In the genomic region with DNA sequence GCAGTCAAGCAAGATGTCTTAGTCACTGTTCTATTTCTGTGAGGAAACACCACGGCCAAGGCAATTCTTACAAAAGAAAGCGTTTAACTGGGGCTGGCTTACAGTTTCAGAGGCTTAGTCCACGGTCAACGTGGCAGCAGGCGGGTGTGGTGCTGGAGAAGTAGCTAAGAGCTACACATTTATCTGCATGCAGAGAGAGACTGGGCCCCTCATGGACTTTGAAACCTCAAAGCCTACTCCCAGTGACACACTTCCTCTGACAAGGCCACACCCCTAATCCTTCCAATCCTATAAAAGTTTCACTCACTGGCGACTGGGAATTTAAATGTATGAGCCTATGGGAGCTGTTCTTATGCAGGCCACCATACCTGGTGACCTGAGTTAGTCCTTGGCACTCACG, we compare ENCODE assay signal across 15 mouse cellular contexts.
"Had no signal": no experiment of that assay in that cellular context is flagged by ENCODE, and none has a peak within 500 bp of the region (broad histone marks: within the 10 kb centered on the region; RNA-seq: fewer than 3 reads in every experiment).

No protein-coding gene starts in this region.

- H3K4me2 ChIP-seq: limb, embryonic 12.5 days; liver, embryonic 15.5 days; lung, embryonic 14.5 days; neural tube, embryonic 12.5 days had no signal

- H3K36me3 ChIP-seq: limb, embryonic 12.5 days; midbrain, embryonic 10.5 days; neural tube, embryonic 12.5 days had no signal

- ATAC-seq: hindbrain, postnatal 0 days had no signal

- H3K4me3 ChIP-seq: limb, embryonic 12.5 days; liver, embryonic 15.5 days; midbrain, embryonic 10.5 days; neural tube, embryonic 12.5 days had no signal

- DNase-seq: kidney, adult 9 months; kidney, postnatal 36 days; layer of hippocampus, adult 9-11 months; layer of hippocampus, postnatal 36 days; lung, embryonic 14.5 days; lung, postnatal 10 days; lung, postnatal 4 days; midbrain, embryonic 14.5 days; right cerebral cortex, postnatal 4 days had no signal

- H3K9ac ChIP-seq: limb, embryonic 12.5 days; liver, embryonic 15.5 days; lung, embryonic 14.5 days; neural tube, embryonic 12.5 days had no signal

- H3K27ac ChIP-seq: hindbrain, postnatal 0 days; kidney, postnatal 0 days; limb, embryonic 12.5 days; liver, embryonic 15.5 days; midbrain, embryonic 10.5 days; neural tube, embryonic 12.5 days had no signal

- H3K27me3 ChIP-seq: limb, embryonic 12.5 days; liver, embryonic 15.5 days; neural tube, embryonic 12.5 days had no signal

- H3K4me1 ChIP-seq: midbrain, embryonic 10.5 days; neural tube, embryonic 12.5 days had no signal

- H3K9me3 ChIP-seq: limb, embryonic 12.5 days; liver, embryonic 15.5 days; midbrain, embryonic 10.5 days; neural tube, embryonic 12.5 days had no signal
